Mouse (Mus musculus): ENCODE data around the gene Vmn1r25.
"Not testable (repeated sequence)": the region's sequence is repeated elsewhere in the genome, so short reads cannot be mapped to it uniquely, and the experiment has no call there.

The Vmn1r25 gene

GRCm38 (mm10) chr6:57980710-57981109, at the start of gene Vmn1r25:
TSS of gene Vmn1r25 (minus strand) at chr6:57980810.
- DNase-seq (ENCODE audit: low spot score), result no peak

- DNase-seq (ENCODE audit: low spot score), result not testable (repeated sequence)
Observed at GRCm38 (mm10) chr6:58017478-58017877, 36.9 kb upstream of the Vmn1r25 start.

- DNase-seq (ENCODE audit: low spot score), result no peak
Observed at GRCm38 (mm10) chr6:58015059-58015458, 34.4 kb upstream of the Vmn1r25 start, which contains the start of gene Vmn1r26. TSS of gene Vmn1r26 (minus strand) at chr6:58015159.

GRCm38 (mm10) chr6:57961403-57961802, 19.2 kb downstream of the Vmn1r25 start, which contains the start of gene Vmn1r24:
TSS of gene Vmn1r24 (minus strand) at chr6:57961503.
- DNase-seq (ENCODE audit: low spot score), result not testable (repeated sequence)
